Mouse (Mus musculus) limb, embryonic 14.5 days (tissue): Measurements from ENCODE around the gene Zfp341. TPM values are rescaled to one million over a fixed set of nuclear protein-coding genes. Genes with fewer than 3 reads are reported as not detected.

Experiments
- ATAC-seq: fragments of 200-750 bp; cut with Nextera tagmentation; 2 replicates; pipeline ENCODE4 v1.8.0; 2017; ENCODE audit warnings: low read depth, moderate number of reproducible peaks, moderate TSS enrichment; ENCODE audit not compliant: low FRiP score
- DNase-seq: peaks from one replicate; pipeline ENCODE4 v3.0.0-alpha.2; 2015; ENCODE audit warnings: low spot score
- H3K27ac ChIP-seq: fragments of 300-500 bp; sonication (generic); replicated peaks from 2 replicates; pipeline ENCODE4 v1.5.1; 2014; ENCODE audit warnings: low read depth, mild to moderate bottlenecking, low read length, moderate library complexity, mixed read lengths
- H3K27me3 ChIP-seq: fragments of 300-500 bp; sonication (generic); 2 replicates; pipeline ENCODE4 v1.6.1; 2014; ENCODE audit warnings: low read length, mixed read lengths; ENCODE audit not compliant: control insufficient read depth, insufficient read depth
- H3K36me3 ChIP-seq: fragments of 300-500 bp; sonication (generic); 2 replicates; pipeline ENCODE4 v1.6.1; 2014; ENCODE audit warnings: mild to moderate bottlenecking, low read length, moderate library complexity, mixed read lengths; ENCODE audit not compliant: control insufficient read depth, insufficient read depth
- H3K4me1 ChIP-seq: fragments of 300-500 bp; sonication (generic); 2 replicates; pipeline ENCODE4 v1.6.1; 2014; ENCODE audit warnings: antibody characterized with exemption, low read length, mixed read lengths; ENCODE audit not compliant: control insufficient read depth, insufficient read depth
- H3K4me2 ChIP-seq: fragments of 300-500 bp; sonication (generic); replicated peaks from 2 replicates; pipeline ENCODE4 v1.6.1; 2014; ENCODE audit warnings: low read depth, mild to moderate bottlenecking, low read length, moderate library complexity; ENCODE audit not compliant: severe bottlenecking
- H3K4me3 ChIP-seq: fragments of 300-500 bp; sonication (generic); replicated peaks from 2 replicates; pipeline ENCODE4 v1.5.1; 2014; ENCODE audit warnings: low read length
- H3K9ac ChIP-seq: fragments of 300-500 bp; sonication (generic); 2 replicates; pipeline ENCODE4 v1.6.1; 2014; ENCODE audit warnings: mild to moderate bottlenecking, low read depth, low read length, moderate library complexity; ENCODE audit not compliant: severe bottlenecking
- H3K9me3 ChIP-seq: fragments of 300-500 bp; sonication (generic); 2 replicates; pipeline ENCODE4 v1.6.1; 2016; ENCODE audit warnings: low read length; ENCODE audit not compliant: control insufficient read depth
- POLR2A ChIP-seq: fragments of 200-500 bp; IDR thresholded peaks from 2 replicates; pipeline ENCODE4 v1.8.0; 2012; ENCODE audit warnings: inconsistent platforms, mild to moderate bottlenecking, moderate library complexity, borderline replicate concordance; ENCODE audit not compliant: insufficient read depth, insufficient read length; ENCODE audit errors: extremely low read depth
- WGBS: fragments of 180-500 bp; shearing (Covaris S2); extraction: QIAGEN DNeasy Blood & Tissue Kit; methylation state at CpG from one replicate; pipeline ENCODE4 v1.1.7; 2014; 5-methylcytosine and 5-hydroxymethylcytosine counted together
- polyA plus RNA-seq, 2 experiments: library from polyadenylated mRNA; depleted of rRNA in 1 of 2; stranded (reverse) in 1 of 2; unstranded in 1 of 2; fragments of >200 nt; fragmentation: Nextera tagmentation in 1 of 2; extraction: Ambion mirVana in 1 of 2; gene quantifications; 2 replicates each; pipeline versions ENCODE4 v1.2.1 to v1.2.3; 2012 to 2014

Zfp341 gene
- polyA plus RNA-seq, 2 experiments: 1.1 to 7.1 TPM

- H3K9ac ChIP-seq: no peak overlapping the region
- H3K36me3 ChIP-seq: peaks cover 24% of the 10 kb centered on the region; the same call in 1 of the 2 replicates
- TF ChIP-seq POLR2A: no peak
- H3K9me3 ChIP-seq: no peaks in the 10 kb centered on the region; the same call in 1 of the 2 replicates
- ATAC-seq (no peak), DNase-seq (no peak)
- H3K4me3 ChIP-seq: no peak overlapping the region
- no peaks in the 10 kb centered on the region for H3K27me3 ChIP-seq
- H3K27ac ChIP-seq: no peak overlapping the region
- no peaks in the 10 kb centered on the region for H3K4me1 ChIP-seq
- H3K4me2 ChIP-seq: no peak overlapping the region
Measured at GRCm38 (mm10) chr2:154624137-154624536, 11.0 kb downstream of the Zfp341 start.

- no peak for ATAC-seq
- Histone ChIP-seq H3K27ac (no peak overlapping the region), H3K27me3 (no peaks in the 10 kb centered on the region), H3K9me3 (no peaks in the 10 kb centered on the region), H3K9ac (no peak overlapping the region), H3K4me2 (no peak overlapping the region), H3K36me3 (peaks cover 21% of the 10 kb centered on the region), H3K4me3 (no peak overlapping the region), H3K4me1 (no peaks in the 10 kb centered on the region)
- WGBS: 76% methylated on average over 5 of the region's 5 CpGs
- DNase-seq: no peak
- TF ChIP-seq POLR2A: no peak
Measured at GRCm38 (mm10) chr2:154630531-154630930, 17.4 kb downstream of the Zfp341 start.

DNA sequence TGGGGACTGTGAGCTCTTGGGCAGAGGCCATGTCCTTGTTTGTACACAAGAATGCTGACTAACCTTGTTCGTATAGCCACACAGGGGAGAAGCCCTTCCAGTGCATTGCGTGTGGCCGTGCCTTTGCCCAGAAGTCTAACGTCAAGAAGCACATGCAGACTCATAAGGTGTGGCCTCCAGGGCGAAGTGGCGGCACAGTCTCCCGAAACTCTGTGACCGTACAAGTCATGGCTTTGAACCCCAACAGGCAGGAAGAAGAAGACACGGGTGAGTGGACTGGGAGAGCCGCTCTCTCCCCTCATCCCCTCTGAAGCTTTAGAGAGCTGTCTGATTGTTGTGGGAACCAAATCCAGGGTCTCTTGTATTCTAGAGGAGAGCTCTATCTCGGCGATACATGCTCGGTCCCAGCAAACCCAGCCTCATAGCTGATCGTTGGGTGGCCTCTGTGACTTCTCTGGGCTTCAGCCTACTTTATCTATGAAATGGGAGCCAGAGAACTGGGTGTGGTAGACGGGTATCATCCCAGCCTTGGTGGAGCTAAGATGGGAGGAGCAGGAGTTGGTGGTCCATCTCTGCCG, 19.2 kb downstream of the Zfp341 start:
- Histone ChIP-seq H3K4me1 (no peaks in the 10 kb centered on the region), H3K36me3 (peaks cover 24% of the 10 kb centered on the region), H3K4me3 (no peak overlapping the region), H3K9ac (no peak overlapping the region), H3K9me3 (no peaks in the 10 kb centered on the region), H3K4me2 (no peak overlapping the region), H3K27ac (no peak overlapping the region), H3K27me3 (no peaks in the 10 kb centered on the region)
- ATAC-seq (no peak), DNase-seq (no peak)
- TF ChIP-seq POLR2A: no peak
- WGBS: 91% methylated on average over 16 of the region's 16 CpGs

- Histone ChIP-seq H3K36me3 (peaks cover 29% of the 10 kb centered on the region), H3K4me2 (no peak overlapping the region), H3K4me1 (no peaks in the 10 kb centered on the region), H3K27ac (no peak overlapping the region), H3K27me3 (no peaks in the 10 kb centered on the region), H3K9ac (no peak overlapping the region), H3K4me3 (no peak overlapping the region), H3K9me3 (no peaks in the 10 kb centered on the region)
- WGBS: 91% methylated on average over 5 of the region's 5 CpGs
- TF ChIP-seq POLR2A: no peak
- DNase-seq: no peak
- ATAC-seq: no peak
Measured at GRCm38 (mm10) chr2:154633039-154633742, 20.1 kb downstream of the Zfp341 start.

GRCm38 (mm10) chr2:154633876-154634644, 21.0 kb downstream of the Zfp341 start:
- H3K4me1 ChIP-seq: no peaks in the 10 kb centered on the region
- no peak overlapping the region for H3K9ac ChIP-seq
- no peak for TF ChIP-seq POLR2A
- WGBS: 87% methylated on average over 9 of the region's 9 CpGs
- H3K27ac ChIP-seq: no peak overlapping the region
- ATAC-seq (no peak), DNase-seq (no peak)
- H3K4me3 ChIP-seq: no peak overlapping the region
- no peak overlapping the region for H3K4me2 ChIP-seq
- peaks cover 34% of the 10 kb centered on the region for H3K36me3 ChIP-seq
- H3K9me3 ChIP-seq: no peaks in the 10 kb centered on the region
- H3K27me3 ChIP-seq: no peaks in the 10 kb centered on the region
